Mouse (Mus musculus): ENCODE data around the gene Leprot.

The Leprot gene

GRCm38 (mm10) chr4:101669161-101669560, 21.6 kb downstream of the Leprot start:
- DNase-seq, result peak in 1 of 2 experiments; percentile 16

DNA sequence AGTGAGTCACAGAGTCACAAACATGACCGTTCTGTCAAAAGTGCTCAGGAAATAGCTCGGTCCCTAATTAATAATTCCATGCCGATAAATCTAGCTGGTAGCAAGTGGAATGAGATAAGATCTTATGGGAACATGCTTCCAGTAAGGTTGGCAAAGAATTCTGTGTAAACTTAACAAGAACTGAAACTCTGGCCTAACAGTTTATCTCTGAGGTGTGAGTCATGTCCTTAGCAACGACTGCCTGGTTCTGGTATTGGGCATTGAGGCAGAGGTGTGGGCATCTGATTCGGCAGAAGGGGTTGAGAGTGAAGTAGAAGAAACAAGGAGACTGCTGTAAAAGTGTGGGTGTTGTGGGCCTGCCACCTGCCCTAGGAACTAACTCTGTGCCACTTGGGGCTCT, 22.3 kb downstream of the Leprot start:
- DNase-seq, result no peak

DNA sequence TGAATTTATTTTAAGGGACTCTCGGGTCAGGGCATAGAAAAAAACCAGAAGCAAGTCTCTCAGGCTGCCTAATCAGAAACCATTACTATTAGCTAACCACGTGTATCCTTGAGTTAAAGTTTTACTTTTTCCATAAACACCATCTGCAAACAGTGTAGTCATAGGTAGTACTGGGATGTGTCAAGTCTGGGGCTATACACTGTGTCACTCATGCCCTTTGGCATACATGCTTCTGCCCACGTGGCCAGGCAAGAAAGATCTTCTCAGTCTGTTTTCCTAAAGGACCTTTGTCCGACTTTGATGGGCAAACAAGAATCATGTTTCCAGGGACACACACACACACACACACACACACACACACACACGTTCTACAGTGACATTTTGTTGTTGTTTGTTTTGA, 27.3 kb downstream of the Leprot start:
- DNase-seq, result no peak

DNA sequence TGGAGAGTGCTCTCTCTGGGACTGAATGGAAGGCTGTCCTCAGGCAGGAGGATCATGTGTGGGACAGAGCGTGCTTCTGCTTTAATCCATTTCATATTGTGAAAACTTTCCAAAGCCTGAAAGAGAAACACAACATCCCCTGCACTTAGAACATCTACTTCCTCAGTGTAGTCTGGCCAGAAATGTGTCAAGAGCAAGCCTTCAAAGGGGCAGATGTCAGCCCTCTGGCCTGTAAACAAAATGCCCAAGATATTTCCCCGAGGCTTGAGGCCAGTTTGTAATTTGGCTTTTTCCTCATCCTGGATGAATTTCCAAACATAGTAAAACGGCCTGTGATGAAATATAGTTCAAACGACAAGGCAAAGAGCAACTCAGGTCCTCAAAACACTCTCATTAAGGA, 28.2 kb downstream of the Leprot start:
- DNase-seq, result peak; percentile 51 to 73

DNA sequence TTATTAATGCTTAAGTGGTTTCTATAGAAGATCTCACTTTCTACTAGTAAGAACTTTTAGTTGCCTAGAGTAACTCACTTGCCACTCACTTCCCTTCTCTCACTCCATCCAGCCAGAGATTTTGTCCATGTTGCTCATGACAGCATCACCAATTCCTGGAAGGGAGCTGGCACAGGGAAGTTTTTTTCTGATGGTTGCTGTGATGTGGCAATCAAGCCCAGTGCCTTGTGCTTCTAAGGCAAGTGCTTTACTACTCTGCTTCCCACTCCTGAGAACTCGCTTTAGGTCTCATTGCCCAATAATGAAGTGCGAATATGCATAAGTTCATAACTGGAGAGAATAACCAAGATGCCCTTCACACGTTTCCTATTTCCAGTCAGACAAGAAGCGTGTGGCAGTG, 35.1 kb downstream of the Leprot start:
- no peak for DNase-seq

DNA sequence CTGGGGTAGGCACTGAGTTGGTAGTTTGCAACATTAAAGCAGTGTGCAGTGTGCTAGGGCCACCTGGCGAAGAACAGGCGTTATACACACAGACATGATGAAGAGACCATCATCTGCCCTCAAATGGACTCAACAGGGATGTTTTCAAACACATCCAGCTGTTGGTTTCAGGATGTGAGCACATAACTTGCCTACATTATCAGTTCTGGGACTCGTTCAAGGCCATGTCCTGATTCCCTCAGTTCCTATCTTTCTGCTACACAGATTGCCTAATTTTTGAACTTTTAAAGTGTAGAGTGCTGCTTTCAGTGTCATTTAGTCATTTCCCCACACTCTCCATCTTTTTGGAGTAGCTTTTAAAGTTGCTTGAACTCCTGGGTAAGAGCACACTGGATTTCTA, 35.6 kb downstream of the Leprot start:
- DNase-seq, result no peak

GRCm38 (mm10) chr4:101684821-101685220, 37.3 kb downstream of the Leprot start:
- no peak for DNase-seq

- DNase-seq, result no peak
Observed at GRCm38 (mm10) chr4:101686227-101686810, 38.8 kb downstream of the Leprot start.

GRCm38 (mm10) chr4:101689241-101689640, 41.7 kb downstream of the Leprot start:
- DNase-seq, result no peak

DNA sequence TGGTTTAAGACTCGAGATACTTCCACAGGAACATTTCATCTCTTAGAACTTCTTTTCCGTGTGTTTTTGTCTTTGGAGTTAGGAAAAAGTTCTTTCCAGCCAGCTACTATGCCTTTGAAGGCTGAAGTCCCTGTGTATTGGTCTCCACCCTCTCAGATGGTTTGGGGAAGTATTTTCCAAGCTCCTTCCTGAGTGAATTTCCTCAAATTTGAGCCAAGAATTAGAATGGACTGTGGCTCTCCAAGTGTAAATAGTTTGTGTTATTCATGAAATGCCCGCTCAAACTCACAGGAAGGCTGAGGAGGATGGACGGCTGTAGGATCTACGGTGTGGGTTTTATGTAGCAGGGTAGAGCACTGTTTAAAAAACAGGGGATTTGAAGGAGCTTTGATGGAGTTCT, 42.1 kb downstream of the Leprot start:
- peak in 1 of 2 experiments; percentile 13 for DNase-seq

GRCm38 (mm10) chr4:101692892-101693291, 45.4 kb downstream of the Leprot start:
- no peak for DNase-seq

- no peak for DNase-seq
Observed at GRCm38 (mm10) chr4:101694529-101694928, 47.0 kb downstream of the Leprot start.

- DNase-seq, result no peak
Observed at GRCm38 (mm10) chr4:101697236-101697635, 49.7 kb downstream of the Leprot start.

DNA sequence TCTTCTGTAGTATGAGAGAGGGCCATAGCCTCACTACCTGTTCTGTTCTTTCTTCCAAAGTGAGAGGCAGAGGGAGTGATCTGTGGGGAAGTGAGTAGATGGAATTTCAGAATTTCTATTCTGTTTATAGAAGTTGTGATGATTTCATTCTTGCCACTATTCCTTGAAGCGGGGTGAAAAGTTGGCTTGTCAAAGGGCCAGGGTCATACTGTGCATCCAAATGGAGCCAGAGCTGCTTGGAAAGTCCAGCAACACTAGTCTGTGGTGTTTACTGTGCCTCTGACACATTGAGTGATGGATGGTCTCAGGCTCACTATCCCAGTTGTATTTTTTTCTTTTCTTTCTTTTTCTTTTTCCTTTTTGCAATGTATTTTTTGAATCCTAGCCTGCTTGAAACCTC, 51.9 kb downstream of the Leprot start:
- DNase-seq, result no peak

DNA sequence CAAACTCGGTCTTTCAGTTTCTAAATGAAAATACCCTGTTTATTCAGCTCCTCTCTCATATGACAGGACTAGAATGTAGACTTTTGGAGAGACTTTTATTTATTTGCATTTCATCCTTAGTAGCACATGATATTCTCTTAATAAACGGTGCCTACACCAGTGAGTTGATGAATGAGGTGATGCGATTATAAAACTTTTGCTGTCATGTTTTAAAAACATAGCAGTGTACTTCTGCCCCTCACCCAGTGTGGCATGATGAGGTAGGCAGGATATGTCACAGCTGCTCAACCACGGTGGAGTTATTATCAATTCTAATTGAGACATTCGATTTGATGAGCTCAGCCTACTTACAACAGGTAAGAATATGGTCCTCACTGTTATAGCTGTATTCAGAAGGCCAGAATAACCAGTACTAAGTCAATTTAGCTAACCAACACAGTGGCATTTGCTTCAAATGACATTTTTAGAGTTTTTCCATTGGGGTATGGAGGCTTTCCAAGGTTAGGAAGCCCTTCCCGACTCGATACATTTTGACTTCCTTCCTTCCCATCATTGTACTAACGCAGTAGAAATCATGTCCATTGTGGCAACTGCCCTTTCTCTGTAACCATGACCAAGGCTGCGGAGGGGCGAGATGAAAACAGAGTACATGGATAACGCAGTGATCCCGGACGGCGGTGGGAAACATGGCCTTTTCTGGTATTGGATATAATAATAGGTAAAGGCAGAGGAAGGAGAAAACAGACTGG, 53.5 kb downstream of the Leprot start:
- no peak for DNase-seq

DNA sequence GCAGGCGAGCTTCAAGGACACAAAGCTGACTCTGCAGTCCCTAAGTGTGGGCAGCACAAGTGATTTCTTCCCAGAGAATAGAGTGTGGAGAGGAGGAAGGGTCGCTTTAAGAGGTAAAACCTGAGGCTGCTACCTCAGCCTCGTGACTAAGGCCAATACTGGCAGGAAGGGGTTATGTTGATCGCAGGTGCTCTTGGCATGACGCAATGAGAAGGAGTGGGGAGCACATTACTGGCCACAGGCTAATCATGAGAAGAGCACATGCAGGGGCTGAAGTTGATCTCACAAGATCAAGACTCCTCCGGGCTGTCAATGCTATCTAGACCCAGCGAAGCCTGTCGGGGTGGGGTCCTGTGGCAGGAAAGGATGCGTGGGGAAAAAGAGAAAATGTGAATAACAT, 57.8 kb downstream of the Leprot start:
- DNase-seq, result no peak

GRCm38 (mm10) chr4:101707234-101707633, 59.7 kb downstream of the Leprot start:
- DNase-seq, result no peak

DNA sequence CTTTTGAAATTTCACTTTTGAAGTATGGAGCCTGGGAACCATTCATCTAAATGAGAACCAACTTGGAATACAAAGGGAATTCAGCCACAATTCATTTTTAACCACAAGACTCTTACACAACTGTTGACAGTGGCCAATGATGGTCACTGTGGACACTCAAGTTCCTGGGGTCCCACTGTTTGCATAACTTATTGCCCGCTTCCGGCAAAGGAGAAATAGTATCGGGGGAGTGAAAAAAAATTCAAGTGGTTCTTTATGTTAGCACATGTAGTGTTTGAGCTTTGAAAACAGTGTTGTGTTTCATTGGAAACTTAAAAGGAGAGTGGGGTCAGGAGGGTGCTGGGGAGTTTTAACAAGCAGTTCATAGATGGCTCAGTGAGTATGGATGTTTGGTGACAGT, 60.4 kb downstream of the Leprot start:
- no peak for DNase-seq
